Mouse (Mus musculus) bone marrow macrophage, adult 2 months (primary cell): ENCODE data around the gene Sulf2.

Source experiments
- CTCF ChIP-seq: IDR thresholded peaks from 2 replicates; pipeline ENCODE4 v1.5.1; 2012; ENCODE audit warnings: low read depth, mild to moderate bottlenecking, low read length, moderate library complexity
- POLR2A ChIP-seq: IDR thresholded peaks from 2 replicates; pipeline ENCODE4 v1.6.1; 2012; ENCODE audit warnings: mild to moderate bottlenecking, low read depth, low read length, borderline replicate concordance

GRCm38 (mm10) chr2:166157767-166158561, 2.5 kb upstream of the Sulf2 start:
- TF ChIP-seq CTCF (no peak), POLR2A (no peak)
